Mouse (Mus musculus) layer of hippocampus, postnatal 14 days (tissue): Measurements from ENCODE around the gene Ifit2. TPM values are rescaled to one million over a fixed set of nuclear protein-coding genes. Genes with fewer than 3 reads are reported as not detected.
"Not testable (repeated sequence)": the region's sequence is repeated elsewhere in the genome, so short reads cannot be mapped to it uniquely, and the experiment has no call there.

Experiments
- DNase-seq, 2 experiments: peaks; one replicate each; pipeline ENCODE4 v3.0.0; 2021 to 2022; ENCODE audit warnings: low spot score in 2 of 2, mixed read lengths in 1 of 2
- total RNA-seq, 2 experiments: library from RNA; stranded (reverse); gene quantifications; 2 replicates each; pipeline ENCODE4 v1.2.3; 2021

Gene Ifit2
- total RNA-seq, 2 experiments from 2014 or later: 3.2 to 4.3 TPM

GRCm38 (mm10) chr19:34593456-34593855 is 43.0 kb downstream of the Ifit2 start:
- DNase-seq: no peak

DNA sequence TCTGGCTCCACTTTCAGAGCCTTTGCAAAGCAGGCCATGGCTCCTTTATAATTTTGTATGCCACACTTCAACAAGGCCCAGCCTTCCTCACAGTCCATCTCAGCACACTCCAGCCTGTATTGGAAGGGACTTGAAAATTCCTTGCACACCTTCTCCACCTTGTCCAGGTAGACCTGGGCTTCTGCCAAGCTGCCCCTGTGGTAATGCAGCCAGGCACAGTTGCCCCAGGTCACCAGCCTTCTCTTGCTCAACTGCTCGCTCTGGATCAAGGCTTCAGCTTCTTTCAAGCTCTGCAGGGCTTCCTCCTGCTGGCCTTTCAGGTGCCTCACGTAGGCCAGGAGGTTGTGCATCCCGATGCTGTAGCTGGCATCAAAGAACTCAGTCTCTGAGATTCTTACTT is 44.0 kb downstream of the Ifit2 start:
- DNase-seq: not testable (repeated sequence)

- no peak for DNase-seq
These were observed 46.3 kb downstream of the Ifit2 start for GRCm38 (mm10) chr19:34596811-34597210.

DNA sequence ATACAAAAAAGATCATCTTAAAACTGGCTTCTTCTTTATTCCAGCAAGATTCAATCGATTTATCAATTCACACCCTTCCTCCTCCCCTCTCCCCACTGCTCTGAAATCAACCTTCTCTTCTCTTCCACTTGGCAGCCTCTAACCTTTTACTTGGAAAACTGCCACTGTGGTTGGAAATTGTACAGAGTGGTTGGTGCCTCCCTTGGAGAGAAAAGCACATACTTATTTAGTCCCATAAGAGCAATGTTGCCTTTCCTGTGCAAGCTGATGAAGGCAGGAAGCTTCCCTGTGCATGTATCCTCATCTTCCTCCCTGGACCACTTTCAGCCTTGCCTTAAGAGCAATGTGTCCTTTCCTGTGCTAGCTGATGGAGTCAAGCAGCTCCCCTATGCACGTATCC is 47.8 kb downstream of the Ifit2 start:
- peak; percentile 32 to 82 for DNase-seq

GRCm38 (mm10) chr19:34599250-34599649 is 48.8 kb downstream of the Ifit2 start:
- not testable (repeated sequence) for DNase-seq

GRCm38 (mm10) chr19:34601888-34602287 is 51.4 kb downstream of the Ifit2 start, which contains the start of gene Ifit1bl1:
TSS of gene Ifit1bl1 (minus strand) at chr19:34601956.
- DNase-seq: not testable (repeated sequence)

GRCm38 (mm10) chr19:34605472-34605871 is 55.0 kb downstream of the Ifit2 start:
- DNase-seq: no peak

DNA sequence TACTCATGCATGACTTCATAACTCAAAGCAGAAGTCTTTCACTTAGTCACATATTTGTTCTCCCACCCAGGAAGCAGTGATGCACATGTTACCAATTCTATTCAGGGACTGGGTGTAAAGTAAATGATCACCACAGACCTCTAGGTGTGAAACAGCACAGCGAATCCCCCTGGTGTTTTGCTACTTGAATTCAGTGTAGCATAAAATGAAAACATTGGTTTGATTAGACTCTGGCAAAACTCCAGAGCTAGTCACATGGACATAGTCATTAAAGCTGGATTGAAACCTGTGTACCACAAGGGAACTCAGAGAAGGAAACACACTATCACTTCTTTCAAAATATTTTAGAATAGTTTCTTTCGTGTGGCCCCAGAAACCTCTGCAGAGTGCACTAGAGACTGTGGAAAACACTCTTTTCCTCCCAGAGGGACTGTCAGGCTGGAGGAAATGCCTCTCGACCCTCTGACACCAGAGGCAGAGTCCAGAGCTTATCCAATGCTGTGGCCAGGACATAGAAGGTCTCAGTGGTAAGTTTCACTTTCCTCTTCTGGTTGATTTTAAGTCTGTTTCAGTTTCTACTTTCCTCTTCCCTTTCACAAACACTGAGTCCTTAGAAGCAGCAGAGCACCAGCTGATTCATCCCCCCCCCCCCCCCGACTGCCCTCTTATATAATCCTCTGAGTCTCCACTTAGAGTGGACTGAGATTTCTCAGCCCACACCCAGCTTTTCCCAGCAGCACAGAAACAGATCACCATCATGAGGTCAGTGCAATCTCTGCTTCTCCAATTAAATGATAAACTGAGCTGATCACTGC is 57.0 kb downstream of the Ifit2 start, which contains the start of gene Ifit3b:
Ifit3b (plus strand) TSS at position 734 of the 815 bp plus-strand sequence.
- not testable (repeated sequence) for DNase-seq

GRCm38 (mm10) chr19:34610118-34610517 is 59.6 kb downstream of the Ifit2 start:
- not testable (repeated sequence) for DNase-seq

DNA sequence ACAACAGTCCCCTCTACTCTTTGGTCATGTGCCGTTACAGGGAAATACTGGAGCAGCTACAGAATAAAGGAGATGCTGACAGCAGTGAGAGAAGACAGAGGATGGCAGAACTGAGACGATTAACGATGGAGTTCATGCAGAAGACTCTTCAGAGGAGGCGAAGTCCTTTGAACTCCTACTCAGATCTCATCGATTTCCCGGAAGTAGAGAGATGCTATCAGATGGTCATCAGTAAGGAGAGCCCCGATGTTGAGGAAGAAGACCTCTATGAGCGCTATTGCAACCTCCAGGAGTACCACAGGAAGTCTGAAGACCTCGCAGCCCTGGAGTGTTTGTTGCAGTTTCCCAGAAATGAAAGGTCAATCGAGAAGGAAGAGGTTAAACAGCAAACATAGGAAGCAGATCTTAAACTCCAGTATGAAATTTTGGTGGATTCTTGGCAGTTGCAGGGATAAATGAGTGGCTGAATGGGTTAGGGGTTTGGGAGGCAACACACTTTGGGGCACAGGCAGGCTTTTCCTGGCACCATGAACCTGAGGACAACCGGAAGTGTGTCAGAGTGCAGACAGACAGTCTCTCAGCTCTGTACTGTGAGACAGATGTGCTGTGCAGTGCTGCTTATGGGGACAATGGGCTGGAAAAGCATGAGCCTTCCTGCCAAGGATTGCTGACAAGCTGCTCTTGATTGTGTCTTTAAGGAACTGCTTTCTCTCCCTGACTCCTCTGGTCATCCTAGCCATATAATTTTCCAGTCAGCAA is 61.9 kb downstream of the Ifit2 start:
- not testable (repeated sequence) for DNase-seq

- DNase-seq: no peak
These were observed 70.4 kb downstream of the Ifit2 start for GRCm38 (mm10) chr19:34620871-34621270.

GRCm38 (mm10) chr19:34623781-34624180 is 73.3 kb downstream of the Ifit2 start:
- DNase-seq: no peak

GRCm38 (mm10) chr19:34624663-34625062 is 74.2 kb downstream of the Ifit2 start:
- no peak for DNase-seq

Other genes starting within 250 kb of the Ifit2 start
- gene Ch25h, start 75.5 kb upstream of the Ifit2 start, total RNA-seq: under 1 TPM; 0.32 to 0.36 TPM
- 10 to 100 TPM; 16.1 to 19.3 TPM for gene Lipa, start 23.2 kb upstream of the Ifit2 start, total RNA-seq
- gene Ifit3, start 32.8 kb downstream of the Ifit2 start, total RNA-seq: 1 to 10 TPM in 1 of 2 experiments, under 1 TPM in 1; 0.95 to 1.2 TPM
- 1 to 10 TPM; 1.3 to 1.4 TPM for gene Ifit1bl1, start 51.3 kb downstream of the Ifit2 start, total RNA-seq
- under 1 TPM; 0.43 to 0.81 TPM for gene Ifit3b, start 57.3 kb downstream of the Ifit2 start, total RNA-seq
- gene Ifit1bl2, start 90.0 kb downstream of the Ifit2 start, total RNA-seq: under 1 TPM; 0.16 to 0.19 TPM
- gene Ifit1, start 90.2 kb downstream of the Ifit2 start, total RNA-seq: not detected
- gene Slc16a12, start 196.6 kb downstream of the Ifit2 start, total RNA-seq: 1 to 10 TPM; 2.5 to 2.8 TPM